Mouse (Mus musculus) frontal cortex, postnatal 14 days (tissue): ENCODE measurements around the gene Tnfrsf9.

Experiments
- DNase-seq, 2 experiments: peaks; one replicate each; pipeline ENCODE4 v3.0.0; 2022; ENCODE audit warnings: low spot score in 2 of 2

The Tnfrsf9 gene

GRCm38 (mm10) chr4:150926924-150927705 is 12.8 kb downstream of the Tnfrsf9 start:
- DNase-seq, result no peak

- DNase-seq, result no peak
These were observed 13.4 kb downstream of the Tnfrsf9 start for GRCm38 (mm10) chr4:150927789-150928188.

GRCm38 (mm10) chr4:150933503-150933902 is 19.1 kb downstream of the Tnfrsf9 start:
- DNase-seq, result no peak

GRCm38 (mm10) chr4:150937293-150938062 is 23.1 kb downstream of the Tnfrsf9 start:
- peak in 1 of 2 experiments; percentile 30 for DNase-seq

- no peak for DNase-seq
These were observed 23.7 kb downstream of the Tnfrsf9 start for GRCm38 (mm10) chr4:150938063-150938452.

- DNase-seq, result no peak
These were observed 25.8 kb downstream of the Tnfrsf9 start for GRCm38 (mm10) chr4:150939991-150940651.

- DNase-seq, result no peak
These were observed 30.3 kb downstream of the Tnfrsf9 start for GRCm38 (mm10) chr4:150944707-150945106.

- no peak for DNase-seq
These were observed 36.6 kb downstream of the Tnfrsf9 start for GRCm38 (mm10) chr4:150950972-150951371.

- DNase-seq, result no peak
These were observed 42.2 kb downstream of the Tnfrsf9 start for GRCm38 (mm10) chr4:150956369-150957105.

GRCm38 (mm10) chr4:150957106-150957458 is 42.7 kb downstream of the Tnfrsf9 start:
- DNase-seq, result no peak

- no peak for DNase-seq
These were observed 44.2 kb downstream of the Tnfrsf9 start for GRCm38 (mm10) chr4:150958536-150958935.

GRCm38 (mm10) chr4:150962231-150962630 is 47.9 kb downstream of the Tnfrsf9 start:
- DNase-seq, result no peak

GRCm38 (mm10) chr4:150963711-150964110 is 49.3 kb downstream of the Tnfrsf9 start:
- no peak for DNase-seq

GRCm38 (mm10) chr4:150964635-150965554 is 50.5 kb downstream of the Tnfrsf9 start:
- DNase-seq, result peak; percentile 64 to 82

GRCm38 (mm10) chr4:150965555-150965951 is 51.2 kb downstream of the Tnfrsf9 start:
- DNase-seq, result no peak

GRCm38 (mm10) chr4:150966556-150966955 is 52.2 kb downstream of the Tnfrsf9 start:
- DNase-seq, result peak in 1 of 2 experiments; percentile 48

- DNase-seq, result no peak
These were observed 54.6 kb downstream of the Tnfrsf9 start for GRCm38 (mm10) chr4:150968956-150969355.

- DNase-seq, result no peak
These were observed 58.9 kb downstream of the Tnfrsf9 start for GRCm38 (mm10) chr4:150973264-150973663.

GRCm38 (mm10) chr4:150975145-150975544 is 60.8 kb downstream of the Tnfrsf9 start:
- DNase-seq, result no peak

- no peak for DNase-seq
These were observed 64.0 kb downstream of the Tnfrsf9 start for GRCm38 (mm10) chr4:150978156-150978910.
